Mouse (Mus musculus) brain, embryonic 14.5 days (tissue): Measurements from ENCODE around the gene Ctnnd2. TPM values are rescaled to one million over a fixed set of nuclear protein-coding genes. Genes with fewer than 3 reads are reported as not detected.

Source experiments
- DNase-seq: peaks from one replicate; pipeline ENCODE4 v3.0.0-alpha.2; 2011; ENCODE audit warnings: low read depth
- CTCF ChIP-seq: fragments of 200-500 bp; IDR thresholded peaks from 2 replicates; pipeline ENCODE4 v1.5.1; 2012; ENCODE audit warnings: inconsistent platforms, mild to moderate bottlenecking, moderate library complexity, borderline replicate concordance; ENCODE audit not compliant: insufficient read depth, insufficient read length; ENCODE audit errors: extremely low read depth
- POLR2A ChIP-seq: fragments of 200-500 bp; IDR thresholded peaks from 2 replicates; pipeline ENCODE4 v1.6.1; 2012; ENCODE audit warnings: mild to moderate bottlenecking, inconsistent platforms, borderline replicate concordance; ENCODE audit not compliant: poor library complexity, insufficient read depth, insufficient read length, severe bottlenecking; ENCODE audit errors: extremely low read depth
- polyA plus RNA-seq: library from polyadenylated mRNA; depleted of rRNA; stranded (reverse); fragments of >200 nt; gene quantifications from 2 replicates; pipeline ENCODE4 v1.2.3, GENCODE M21; 2012

Gene Ctnnd2
- polyA plus RNA-seq, 1 experiment = 105 TPM

DNA sequence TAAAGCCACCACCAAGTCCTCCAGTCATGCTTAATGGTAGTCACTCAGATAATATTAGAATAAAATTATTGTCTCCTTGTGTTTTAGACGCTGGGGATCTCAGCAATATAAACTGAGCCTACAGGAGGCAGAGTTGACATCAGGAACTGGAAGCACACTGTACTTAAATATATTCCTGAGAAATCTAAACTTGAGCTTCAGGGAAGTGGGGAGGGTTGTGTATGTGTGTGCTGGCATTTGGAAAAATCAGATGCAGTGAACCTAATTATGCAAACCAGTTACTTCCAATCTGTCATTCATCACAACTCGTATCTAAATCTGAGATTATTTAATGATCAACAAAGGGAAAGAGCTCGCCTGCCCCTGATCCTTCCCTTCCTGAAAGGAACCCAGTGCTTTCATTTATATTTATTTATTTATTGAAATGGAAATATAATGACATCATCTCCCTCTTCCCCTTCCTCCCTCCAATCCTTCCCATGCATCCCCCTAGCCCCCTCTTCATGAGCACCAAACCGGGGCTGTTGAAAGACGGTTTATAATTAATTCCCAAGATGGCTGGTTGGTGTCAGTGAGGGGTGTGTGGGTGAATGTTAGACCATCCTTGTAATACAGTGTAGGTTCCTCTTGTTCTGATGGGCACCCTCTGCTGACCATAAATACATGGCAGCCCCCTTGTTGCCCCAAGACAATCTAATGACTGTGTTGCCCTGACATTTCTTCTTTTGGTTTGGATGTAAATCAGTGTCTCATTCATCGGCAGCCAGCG, 495.6 kb downstream of the Ctnnd2 start:
- DNase-seq = no peak
- TF ChIP-seq CTCF = no peak
- no peak for TF ChIP-seq POLR2A

DNA sequence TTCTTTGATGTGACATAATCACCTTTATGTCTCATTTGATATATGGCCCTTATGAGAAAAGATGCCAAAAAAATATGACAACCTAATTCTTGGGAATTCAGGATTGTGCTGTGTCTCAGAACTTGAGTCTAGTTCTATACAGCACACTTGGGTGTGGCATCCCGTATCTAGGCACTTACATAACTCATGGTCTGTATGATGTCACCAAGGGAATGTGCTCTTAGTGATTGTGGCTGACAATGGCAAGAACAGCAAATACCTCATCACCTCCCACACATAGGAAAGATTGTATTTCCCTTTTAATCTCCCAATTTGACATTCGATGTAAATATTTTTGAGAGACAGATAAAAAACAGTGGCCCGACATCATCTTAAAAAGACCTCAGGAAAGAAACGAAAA, 509.5 kb downstream of the Ctnnd2 start:
- no peak for DNase-seq

DNA sequence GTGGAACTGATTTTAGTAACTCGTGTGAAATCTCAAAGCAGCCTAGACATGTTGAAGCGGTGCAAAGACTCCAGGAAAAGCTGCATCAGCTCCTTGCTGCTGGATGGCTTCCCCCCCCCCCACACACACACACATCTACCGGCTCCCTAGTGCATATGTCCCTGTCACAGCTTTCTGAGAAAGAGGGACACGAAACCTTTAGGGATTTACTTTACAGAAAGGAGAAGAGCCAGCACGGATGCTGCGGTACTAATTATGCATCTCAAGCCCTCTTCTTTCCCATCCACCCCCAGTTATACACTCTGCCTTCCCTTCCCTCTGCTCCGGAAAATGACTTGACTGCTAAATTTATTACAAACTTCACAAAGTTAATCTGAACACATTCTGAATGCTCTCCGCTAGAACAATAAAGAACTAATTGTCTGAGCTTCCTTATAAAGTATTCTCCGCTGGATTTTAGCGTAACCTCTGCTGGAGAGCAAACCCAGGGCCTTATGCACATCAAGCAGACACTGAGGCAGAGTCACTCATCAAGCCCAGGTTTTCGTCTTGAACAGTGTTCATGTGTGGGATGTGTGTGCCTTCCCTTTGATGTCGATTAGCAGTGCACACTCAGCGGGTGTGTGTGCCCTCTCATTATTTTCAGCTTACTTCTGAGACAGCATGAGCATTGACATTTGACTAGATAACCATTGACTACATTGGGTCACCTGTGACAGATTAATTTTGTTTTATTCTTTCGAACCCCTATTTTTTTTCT, 510.1 kb downstream of the Ctnnd2 start:
- peak; percentile 52 for DNase-seq
- TF ChIP-seq POLR2A = no peak
- no peak for TF ChIP-seq CTCF

More for the DNA sequence above, 509.5 kb downstream of the Ctnnd2 start:
- TF ChIP-seq CTCF = no peak
- no peak for TF ChIP-seq POLR2A

DNA sequence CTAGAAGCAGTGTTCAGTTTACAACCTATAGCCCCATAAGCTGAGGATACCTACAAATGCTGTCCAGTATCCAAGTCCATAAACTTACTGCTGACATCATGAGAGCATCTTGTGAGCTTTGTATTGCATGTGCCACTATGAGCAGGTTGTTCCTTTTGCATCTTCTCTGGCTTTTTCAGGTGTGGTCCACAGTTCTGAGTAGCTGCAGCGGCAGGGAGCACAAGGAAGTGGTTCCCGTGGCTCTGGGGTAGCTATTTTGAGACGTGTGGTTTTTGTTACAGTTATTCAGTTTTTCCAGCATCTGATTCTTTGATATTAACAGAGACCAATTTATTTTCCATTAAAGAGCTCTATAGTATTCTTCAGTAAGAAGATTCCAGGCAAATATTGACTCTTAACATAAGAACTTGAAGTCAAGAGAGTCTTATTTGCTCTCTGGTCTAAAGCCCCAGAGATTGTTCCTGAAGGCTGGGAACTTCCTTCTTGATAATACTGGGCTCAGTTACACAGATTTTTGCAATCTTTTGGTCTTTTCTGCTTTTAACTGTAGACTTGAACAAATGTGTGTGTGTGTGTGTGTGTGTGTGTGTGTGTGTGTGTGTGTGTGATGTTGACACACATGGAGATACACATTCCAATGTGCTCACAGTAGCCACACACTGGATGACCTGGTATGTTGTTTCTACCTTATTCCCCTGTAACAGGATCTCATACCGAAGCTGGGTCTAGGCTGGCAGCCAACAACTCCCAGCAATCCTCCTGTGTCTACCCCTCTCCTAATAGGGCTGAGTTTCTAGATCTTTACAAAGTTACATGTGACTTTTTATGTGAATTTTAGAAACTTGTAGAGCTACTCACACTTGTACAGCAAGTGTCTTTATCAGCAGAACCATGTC, 514.1 kb downstream of the Ctnnd2 start:
- TF ChIP-seq CTCF (no peak), POLR2A (no peak)
- DNase-seq = peak; percentile 36

DNA sequence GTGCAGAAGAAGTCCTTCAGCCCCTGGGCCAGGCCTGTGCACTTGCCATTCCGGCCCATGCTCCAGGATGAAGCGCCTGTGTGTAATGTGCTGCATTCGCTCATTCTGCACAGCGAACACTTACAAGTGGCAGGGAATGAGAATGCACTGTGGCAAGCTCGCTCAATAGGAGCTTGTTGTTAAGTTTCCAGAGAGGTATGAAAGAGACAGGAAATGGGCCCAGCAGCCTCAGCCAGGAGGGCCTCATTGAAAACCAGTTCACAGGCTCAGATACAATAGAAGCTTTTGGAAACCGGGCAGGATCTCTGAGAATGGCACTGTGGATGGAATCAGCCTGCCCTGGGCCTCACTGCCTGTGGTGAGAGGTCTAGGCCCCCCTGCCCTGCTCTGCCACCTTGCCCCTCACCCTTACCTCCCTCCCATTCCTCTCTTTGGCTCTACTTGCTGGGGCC, 521.4 kb downstream of the Ctnnd2 start:
- peak; percentile 94 for DNase-seq
- TF ChIP-seq POLR2A = no peak
- TF ChIP-seq CTCF = peak; percentile 16; the same call in 1 of the 2 replicates

DNA sequence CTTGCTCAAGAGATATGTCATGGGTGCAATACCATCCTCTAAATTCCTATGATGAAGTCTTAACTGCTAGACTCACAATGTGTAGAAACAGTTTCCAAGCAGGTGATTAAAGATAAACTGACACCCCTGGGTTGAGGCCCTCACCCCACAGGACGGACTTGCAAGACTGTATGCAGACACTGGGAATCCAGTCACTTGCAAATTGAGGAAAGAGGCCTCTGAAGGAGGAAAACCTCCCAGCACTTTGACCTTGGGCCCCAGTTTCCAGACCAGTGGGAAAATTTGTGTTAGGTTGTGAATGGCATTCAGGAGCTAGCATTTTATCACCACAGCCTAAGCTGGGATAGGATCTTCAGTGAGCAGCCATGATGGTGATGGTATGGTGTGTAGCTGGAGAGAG, 521.9 kb downstream of the Ctnnd2 start:
- TF ChIP-seq POLR2A = no peak
- no peak for TF ChIP-seq CTCF
- DNase-seq = no peak

DNA sequence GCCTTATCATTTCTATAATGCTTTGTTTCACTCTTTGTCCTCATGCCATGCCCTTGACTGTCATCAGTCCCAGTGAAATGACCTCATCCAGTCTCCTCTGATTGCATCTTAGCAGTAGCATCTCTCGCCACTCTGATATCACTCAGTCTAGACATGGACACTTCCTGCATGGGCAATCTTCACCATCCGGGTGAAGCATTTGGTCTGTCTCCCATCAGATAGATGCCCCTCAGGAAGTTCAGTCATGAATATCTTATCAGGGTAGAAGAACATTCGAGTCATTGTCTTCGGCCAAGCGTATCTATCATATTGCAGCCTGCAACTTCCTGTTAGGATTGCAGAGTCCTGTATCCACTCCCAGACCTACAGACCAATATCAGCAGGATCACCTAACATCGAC, 523.5 kb downstream of the Ctnnd2 start:
- no peak for DNase-seq
- no peak for TF ChIP-seq POLR2A
- no peak for TF ChIP-seq CTCF

DNA sequence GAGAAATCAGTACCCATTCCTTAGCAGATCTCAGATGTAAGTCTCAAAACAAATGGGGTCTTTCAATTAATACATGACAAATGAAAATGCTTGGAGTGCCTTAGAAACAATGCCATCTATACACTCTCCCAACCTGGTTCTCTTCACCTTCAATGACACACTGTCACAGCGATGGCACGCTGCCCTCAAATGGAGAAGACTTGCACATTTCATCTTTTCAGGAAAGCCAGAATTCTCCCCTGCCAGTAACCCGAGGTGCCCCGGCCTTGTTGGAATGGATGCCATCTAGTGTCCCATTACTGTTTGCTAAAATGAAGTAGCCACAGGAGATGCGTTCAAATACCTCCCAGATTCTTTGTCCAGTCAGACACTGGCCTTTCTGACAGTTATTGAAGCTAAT, 525.0 kb downstream of the Ctnnd2 start:
- peak; percentile 57 for DNase-seq
- TF ChIP-seq CTCF (no peak), POLR2A (no peak)

DNA sequence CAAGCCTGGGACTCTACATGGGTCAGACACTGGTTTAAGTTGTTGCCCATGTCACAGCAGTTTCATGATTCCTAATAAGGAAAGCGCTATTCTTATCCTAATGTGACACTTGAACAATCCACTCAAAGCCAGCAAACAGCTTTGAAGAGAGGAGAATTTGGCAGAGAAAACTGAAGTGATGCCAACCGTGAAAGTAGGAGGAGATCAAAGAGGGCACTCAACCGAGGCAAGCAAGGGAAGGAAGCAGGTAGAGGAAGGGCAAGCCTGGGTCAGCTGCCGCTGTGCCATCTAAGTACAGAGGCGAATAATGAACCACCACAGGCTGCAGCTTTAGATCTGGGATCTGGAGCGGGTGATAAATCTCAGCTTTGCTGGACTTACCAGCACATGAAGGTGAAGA, 528.4 kb downstream of the Ctnnd2 start:
- TF ChIP-seq CTCF = no peak
- no peak for TF ChIP-seq POLR2A
- peak; percentile 47 for DNase-seq

DNA sequence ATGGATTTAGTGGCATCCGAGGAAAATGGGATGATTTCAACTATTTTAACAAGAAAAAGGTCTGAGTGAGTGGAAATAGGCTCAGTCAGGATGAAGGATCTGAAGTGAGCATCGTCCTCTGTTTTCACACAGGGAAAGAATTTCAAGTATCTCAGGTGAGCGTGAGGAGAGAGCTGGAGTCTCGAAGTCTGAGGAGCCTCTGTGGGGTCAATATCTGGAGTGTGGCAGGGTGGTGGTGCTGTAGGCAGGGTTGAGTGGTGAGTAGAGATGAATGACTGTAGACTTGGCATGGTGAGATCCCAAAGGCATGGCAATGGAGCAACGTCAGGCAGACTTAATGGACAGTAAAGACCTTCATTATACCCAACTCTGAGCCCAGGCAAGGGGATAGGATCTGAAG, 529.2 kb downstream of the Ctnnd2 start:
- DNase-seq = no peak
- TF ChIP-seq POLR2A (no peak), CTCF (no peak)

DNA sequence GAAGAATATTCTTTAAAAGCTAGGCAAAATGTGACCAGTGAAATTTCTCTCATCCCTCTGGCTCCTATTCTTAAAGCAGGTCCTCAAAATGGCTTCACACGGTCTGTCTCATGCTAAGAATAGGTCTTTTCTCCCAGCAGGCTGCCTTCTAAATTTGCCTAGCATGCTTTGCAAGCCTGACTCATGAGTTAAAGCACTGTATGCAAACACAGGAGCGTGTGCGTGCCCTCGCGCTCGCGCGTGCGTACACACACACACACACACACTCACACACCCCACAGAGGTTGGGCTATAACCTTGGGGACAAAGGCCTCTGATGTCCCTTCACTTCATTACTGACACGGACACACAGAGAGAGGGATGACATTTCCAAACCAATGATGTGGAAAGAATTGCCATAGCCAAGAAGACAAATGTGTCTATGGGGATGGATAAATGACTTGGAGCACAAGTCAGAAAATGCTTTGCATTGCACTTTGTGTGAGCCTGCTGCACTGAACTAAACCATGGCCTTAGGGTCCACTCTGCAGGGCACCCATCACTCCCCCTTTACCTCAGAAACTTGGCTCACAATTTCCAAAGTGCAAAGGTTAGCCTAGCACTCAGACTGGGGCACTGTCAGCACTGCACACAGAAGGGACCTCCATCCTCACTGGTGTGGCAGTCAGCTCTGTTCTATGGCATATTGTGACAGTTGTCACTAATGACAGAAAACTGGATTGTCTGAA, 536.8 kb downstream of the Ctnnd2 start:
- peak; percentile 31 for DNase-seq
- no peak for TF ChIP-seq POLR2A
- no peak for TF ChIP-seq CTCF

DNA sequence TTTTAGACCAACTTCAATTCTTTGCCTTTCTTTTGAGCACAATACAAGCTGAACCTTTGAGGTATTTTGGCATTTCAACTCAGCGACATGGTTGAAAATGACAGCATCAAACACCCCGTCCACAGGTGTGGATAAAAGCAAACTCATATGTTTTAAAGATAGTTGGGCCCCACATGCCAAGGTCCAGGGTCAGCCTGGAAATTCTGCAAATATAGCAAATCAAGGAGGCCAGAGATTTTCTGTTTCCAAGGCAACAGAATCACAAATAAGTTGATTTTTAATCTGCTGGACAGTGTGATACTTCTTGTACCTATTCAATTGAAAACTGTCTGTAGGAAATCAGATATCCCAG, 537.3 kb downstream of the Ctnnd2 start:
- DNase-seq = no peak
- TF ChIP-seq POLR2A (no peak), CTCF (no peak)
